Mouse (Mus musculus) embryonic facial prominence, embryonic 12.5 days (tissue): ENCODE data around the gene Slc35e2. TPM values are rescaled to one million over a fixed set of nuclear protein-coding genes. Genes with fewer than 3 reads are reported as not detected.
"Not testable (repeated sequence)": the region's sequence is repeated elsewhere in the genome, so short reads cannot be mapped to it uniquely, and the experiment has no call there.

Source experiments
- ATAC-seq: fragments of 200-750 bp; cut with Nextera tagmentation; 2 replicates; pipeline ENCODE4 v1.8.0; 2017; ENCODE audit not compliant: insufficient number of reproducible peaks, insufficient read depth, low FRiP score, low TSS enrichment
- H3K27ac ChIP-seq: fragments of 300-500 bp; sonication (generic); 2 replicates; pipeline ENCODE4 v1.5.1; 2016; ENCODE audit warnings: mild to moderate bottlenecking
- H3K27me3 ChIP-seq: fragments of 300-500 bp; sonication (generic); 2 replicates; pipeline ENCODE4 v1.6.1; 2016; ENCODE audit warnings: mild to moderate bottlenecking, moderate library complexity
- H3K36me3 ChIP-seq: fragments of 300-500 bp; sonication (generic); 2 replicates; pipeline ENCODE4 v1.6.1; 2016; ENCODE audit warnings: mild to moderate bottlenecking
- H3K4me1 ChIP-seq: fragments of 300-500 bp; sonication (generic); 2 replicates; pipeline ENCODE4 v1.6.1; 2016
- H3K4me2 ChIP-seq: fragments of 300-500 bp; sonication (generic); replicated peaks from 2 replicates; pipeline ENCODE4 v1.6.1; 2016; ENCODE audit warnings: mild to moderate bottlenecking, moderate library complexity
- H3K4me3 ChIP-seq: fragments of 300-500 bp; sonication (generic); 2 replicates; pipeline ENCODE4 v1.5.1; 2016; ENCODE audit warnings: mild to moderate bottlenecking
- H3K9ac ChIP-seq: fragments of 300-500 bp; sonication (generic); 2 replicates; pipeline ENCODE4 v1.6.1; 2016; ENCODE audit warnings: mild to moderate bottlenecking, moderate library complexity
- H3K9me3 ChIP-seq: fragments of 300-500 bp; sonication (generic); 2 replicates; pipeline ENCODE4 v1.6.1; 2016; ENCODE audit warnings: mild to moderate bottlenecking, moderate library complexity
- whole genome bisulfite sequencing: fragments of 180-500 bp; shearing (Covaris S2); methylation state at CpG from one replicate; pipeline ENCODE4 v1.1.7; 2016; 5-methylcytosine and 5-hydroxymethylcytosine counted together
- polyA plus RNA-seq: library from polyadenylated mRNA; unstranded; fragments of >200 nt; fragmentation: Nextera tagmentation; extraction: Ambion mirVana; gene quantifications from 2 replicates; pipeline ENCODE4 v1.2.1, GENCODE M21; 2016

The Slc35e2 gene
- polyA plus RNA-seq, 1 experiment from 2014 or later = 11.4 TPM

DNA sequence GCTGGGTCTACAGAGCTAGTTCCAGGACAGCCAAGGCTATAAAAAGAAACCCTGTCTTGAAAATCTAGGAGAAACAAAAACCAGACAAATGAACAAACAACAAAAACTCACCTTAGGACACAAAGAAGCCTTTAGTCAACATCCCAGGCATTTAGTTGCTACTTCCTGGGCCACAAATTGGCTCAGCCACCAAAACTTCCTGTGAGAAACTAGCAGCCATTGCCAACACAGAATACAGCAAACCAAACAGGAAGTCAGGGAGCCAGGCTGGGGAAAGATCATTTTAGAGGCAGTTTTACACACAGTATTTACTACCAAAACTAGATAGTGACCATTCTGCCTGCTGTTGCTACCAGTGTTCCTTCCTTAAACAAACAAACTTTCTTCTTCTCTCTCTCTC lies 65.7 kb downstream of the Slc35e2 start:
- H3K9ac ChIP-seq = no peak overlapping the region
- peaks cover 3% of the 10 kb centered on the region; the same call in 1 of the 2 replicates for H3K36me3 ChIP-seq
- no peak for ATAC-seq
- H3K27ac ChIP-seq = no peak overlapping the region
- no peak overlapping the region for H3K4me3 ChIP-seq
- H3K9me3 ChIP-seq = no peaks in the 10 kb centered on the region
- H3K4me1 ChIP-seq = peaks cover 9% of the 10 kb centered on the region
- H3K27me3 ChIP-seq = no peaks in the 10 kb centered on the region
- H3K4me2 ChIP-seq = no peak overlapping the region

DNA sequence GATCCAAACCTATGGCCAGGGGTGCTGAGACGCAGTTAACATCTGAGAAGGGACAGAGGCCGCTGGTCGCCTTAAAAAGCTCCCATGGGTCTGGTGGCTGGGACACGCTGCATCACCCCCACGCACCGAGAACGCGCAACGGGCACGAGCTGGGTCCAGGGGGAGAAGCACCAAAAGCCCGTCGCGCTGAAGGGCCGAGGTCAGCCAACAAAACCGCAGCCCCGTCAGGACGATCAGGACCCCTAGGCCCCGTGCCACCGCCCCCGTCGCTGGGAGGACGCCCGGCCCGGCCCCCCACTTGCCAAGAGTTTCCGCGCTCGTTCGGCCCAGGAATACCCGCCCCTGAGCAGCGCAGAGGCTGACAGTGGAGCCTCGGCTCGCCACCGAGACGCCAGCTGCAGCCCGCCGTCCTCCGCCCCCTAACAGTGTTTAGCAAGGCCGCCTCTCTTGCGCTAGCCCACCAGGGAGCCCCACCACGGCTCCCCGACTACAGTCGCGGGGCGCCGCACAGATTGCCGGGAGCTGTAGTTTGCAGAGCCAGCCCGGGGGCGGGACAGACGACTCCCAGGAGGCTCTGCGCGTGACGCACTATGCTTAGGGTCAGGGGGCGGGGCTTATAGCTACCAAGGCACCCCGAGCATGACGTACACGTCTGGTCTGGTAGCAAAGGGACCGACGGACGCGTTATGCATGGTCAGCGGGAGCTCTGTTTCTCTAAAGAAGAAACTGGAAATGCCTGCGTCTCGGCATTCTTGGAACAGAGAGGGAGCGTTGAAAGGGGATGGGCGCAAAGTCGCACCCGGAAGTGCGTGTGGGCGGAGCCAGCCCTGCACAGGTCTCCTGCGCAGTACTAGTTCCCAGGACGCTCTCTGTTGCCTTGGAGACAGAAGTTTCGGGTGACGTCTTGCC lies 67.7 kb downstream of the Slc35e2 start, which contains the start of gene Mib2:
Gene Mib2, minus strand, starts transcription at position 510 of the 909 bp plus-strand sequence.
- H3K36me3 ChIP-seq = 0 out of 2 replicates have a peak, but pooled peaks cover 3% of the 10 kb centered on the region
- peaks cover 9% of the 10 kb centered on the region for H3K4me1 ChIP-seq
- H3K9me3 ChIP-seq = no peaks in the 10 kb centered on the region
- H3K4me2 ChIP-seq = peak within 1 kb of the TSS; percentile 88
- ATAC-seq = peak; percentile 97
- H3K27me3 ChIP-seq = no peaks in the 10 kb centered on the region
- peak within 1 kb of the TSS; percentile 82 for H3K4me3 ChIP-seq
- H3K9ac ChIP-seq = peak within 1 kb of the TSS; percentile 83
- peak within 1 kb of the TSS; percentile 79 for H3K27ac ChIP-seq
- WGBS = under 1% methylated on average over 73 of the region's 73 CpGs

DNA sequence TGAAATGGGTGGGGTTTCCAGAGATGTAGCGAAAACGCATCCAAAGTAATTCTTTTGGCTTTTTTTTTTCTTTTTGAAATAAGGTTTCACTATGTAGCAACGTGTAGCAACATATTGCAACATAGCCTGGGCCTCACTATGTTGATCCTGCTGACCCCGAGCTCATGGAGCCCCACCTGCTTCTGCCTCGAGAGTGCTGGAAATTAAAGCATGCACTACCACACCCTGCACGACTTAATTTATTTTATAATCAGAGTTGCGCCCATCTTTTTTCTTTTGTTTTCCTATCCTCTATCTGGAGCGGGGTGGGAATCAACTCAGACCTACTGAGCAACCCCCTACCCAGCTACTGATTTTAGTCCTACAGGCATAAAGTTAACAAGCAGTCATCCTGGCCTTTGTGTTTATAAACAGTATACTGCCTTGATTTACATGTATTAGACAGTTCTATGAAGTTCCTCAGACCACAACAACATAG lies 68.4 kb downstream of the Slc35e2 start:
- Histone ChIP-seq H3K36me3 (0 out of 2 replicates have a peak, but pooled peaks cover 3% of the 10 kb centered on the region), H3K27me3 (no peaks in the 10 kb centered on the region), H3K4me3 (peak overlapping the region; percentile 82), H3K4me2 (peak overlapping the region; percentile 88), H3K4me1 (peaks cover 9% of the 10 kb centered on the region), H3K9ac (peak overlapping the region; percentile 15; the same call in 1 of the 2 replicates), H3K27ac (no peak overlapping the region), H3K9me3 (no peaks in the 10 kb centered on the region)
- peak; percentile 18 for ATAC-seq
- whole genome bisulfite sequencing = 2% methylated on average over 8 of the region's 8 CpGs

DNA sequence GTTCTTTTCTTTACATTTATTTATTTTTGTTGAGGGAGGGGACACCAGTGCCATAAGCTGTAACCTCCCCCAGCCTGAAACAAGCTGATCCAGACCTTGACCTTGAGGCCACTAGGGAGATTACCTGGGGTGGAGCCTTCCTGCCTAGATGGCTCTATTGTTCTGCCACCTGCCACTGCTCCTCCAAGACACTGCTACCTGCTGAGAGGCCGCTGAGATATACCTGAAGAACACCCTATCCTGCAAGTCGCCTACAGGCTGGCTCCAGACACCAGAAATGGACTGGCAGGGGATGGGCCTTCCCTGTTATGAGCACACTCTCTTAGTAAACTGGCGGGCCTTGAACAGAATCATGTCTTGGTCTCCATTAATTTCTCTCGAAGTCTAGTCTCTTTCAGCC lies 69.0 kb downstream of the Slc35e2 start:
- H3K27ac ChIP-seq, H3K9ac ChIP-seq, H3K4me2 ChIP-seq, H3K4me1 ChIP-seq, H3K27me3 ChIP-seq, H3K36me3 ChIP-seq, ATAC-seq, H3K9me3 ChIP-seq, H3K4me3 ChIP-seq: not testable (repeated sequence)
- WGBS = 60% methylated on average over 4 of the region's 4 CpGs

DNA sequence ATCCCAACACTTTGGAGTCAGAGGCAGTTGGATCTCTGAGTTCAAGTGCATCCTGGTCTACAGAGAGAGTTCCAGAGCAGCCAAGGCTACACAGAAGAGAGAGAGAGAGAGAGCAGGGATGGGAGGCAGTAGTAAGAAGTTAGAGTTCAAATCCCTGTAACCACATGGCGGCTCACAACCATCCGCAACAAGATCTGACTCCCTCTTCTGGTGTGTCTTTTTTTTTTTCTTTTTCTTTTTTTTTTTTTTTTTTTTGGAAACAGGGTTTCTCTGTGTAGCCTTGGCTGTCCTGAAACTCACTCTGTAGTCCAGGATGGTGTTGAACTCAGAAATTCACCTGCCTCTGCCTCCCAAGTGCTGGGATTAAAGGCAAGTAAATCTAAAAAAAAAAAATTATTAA lies 70.9 kb downstream of the Slc35e2 start:
- H3K4me1 ChIP-seq = peaks cover 9% of the 10 kb centered on the region
- H3K27me3 ChIP-seq = no peaks in the 10 kb centered on the region
- H3K4me2 ChIP-seq = no peak overlapping the region
- H3K4me3 ChIP-seq = no peak overlapping the region
- ATAC-seq = no peak
- no peak overlapping the region for H3K9ac ChIP-seq
- H3K27ac ChIP-seq = no peak overlapping the region
- no peaks in the 10 kb centered on the region for H3K36me3 ChIP-seq
- H3K9me3 ChIP-seq = no peaks in the 10 kb centered on the region
- WGBS = 48% methylated on average over 2 of the region's 2 CpGs

Other genes with a start within 250 kb of the Slc35e2 start
- gene Prkcz, start 240.1 kb upstream of the Slc35e2 start, polyA plus RNA-seq = 11.0 and 12.2 TPM in 2 replicates
- not detected in 2 replicates for gene Gabrd, start 203.3 kb upstream of the Slc35e2 start, polyA plus RNA-seq
- gene Cfap74, start 192.2 kb upstream of the Slc35e2 start, polyA plus RNA-seq = 4.9 and 6.9 TPM in 2 replicates
- not detected in 2 replicates for gene Tmem52, start 132.3 kb upstream of the Slc35e2 start, polyA plus RNA-seq
- gene Gnb1, start 110.1 kb upstream of the Slc35e2 start, polyA plus RNA-seq = 570 and 588 TPM in 2 replicates
- gene Nadk, start 39.0 kb upstream of the Slc35e2 start, polyA plus RNA-seq = 96.6 and 101 TPM in 2 replicates
- gene Cdk11b, start 23.4 kb downstream of the Slc35e2 start, polyA plus RNA-seq = 78.3 and 86.6 TPM in 2 replicates
- gene Gm10563, start 44.0 kb downstream of the Slc35e2 start, polyA plus RNA-seq = not detected in 2 replicates
- gene Mmp23, start 52.0 kb downstream of the Slc35e2 start, polyA plus RNA-seq = 11.3 and 16.1 TPM in 2 replicates
- 38.2 and 40.8 TPM in 2 replicates for gene Mib2, start 67.8 kb downstream of the Slc35e2 start, polyA plus RNA-seq
- 12.2 and 15.2 TPM in 2 replicates for gene Fndc10, start 92.9 kb downstream of the Slc35e2 start, polyA plus RNA-seq
- gene Ssu72, start 103.4 kb downstream of the Slc35e2 start, polyA plus RNA-seq = 135 and 136 TPM in 2 replicates
- gene Tmem240, start 133.4 kb downstream of the Slc35e2 start, polyA plus RNA-seq = 2.2 and 2.5 TPM in 2 replicates
- 103 and 106 TPM in 2 replicates for gene Atad3a, start 159.7 kb downstream of the Slc35e2 start, polyA plus RNA-seq
- 9.2 and 9.5 TPM in 2 replicates for gene Vwa1, start 173.3 kb downstream of the Slc35e2 start, polyA plus RNA-seq
- gene Tmem88b, start 184.5 kb downstream of the Slc35e2 start, polyA plus RNA-seq = 0.69 and 1.0 TPM in 2 replicates
- 0.25 TPM in 1 of 2 replicates, not detected in the other for gene Ankrd65, start 189.0 kb downstream of the Slc35e2 start, polyA plus RNA-seq
- gene Mrpl20, start 201.5 kb downstream of the Slc35e2 start, polyA plus RNA-seq = 214 TPM in 2 replicates
- gene Ccnl2, start 211.1 kb downstream of the Slc35e2 start, polyA plus RNA-seq = 243 and 253 TPM in 2 replicates
- 146 and 149 TPM in 2 replicates for gene Aurkaip1, start 229.9 kb downstream of the Slc35e2 start, polyA plus RNA-seq
- 50.7 and 52.6 TPM in 2 replicates for gene Mxra8, start 238.3 kb downstream of the Slc35e2 start, polyA plus RNA-seq
- 8.3 and 16.9 TPM in 2 replicates for gene Dvl1, start 246.0 kb downstream of the Slc35e2 start, polyA plus RNA-seq